Mouse (Mus musculus): ENCODE data around the gene Tsen34. TPM values are rescaled to one million over a fixed set of nuclear protein-coding genes. Genes with fewer than 3 reads are reported as not detected.
"Not testable (repeated sequence)": the region's sequence is repeated elsewhere in the genome, so short reads cannot be mapped to it uniquely, and the experiment has no call there.

The Tsen34 gene
- total RNA-seq, 2 experiments from 2014 or later: 68.0 to 85.6 TPM

- no peak for DNase-seq
- intact Hi-C loops (cut with DNase I): no loop called here
Observed at GRCm38 (mm10) chr7:3683908-3684550, 8.6 kb upstream of the Tsen34 start.

- DNase-seq: no peak
- intact Hi-C loops (cut with DNase I): no loop called here
Observed at GRCm38 (mm10) chr7:3684698-3685097, 8.0 kb upstream of the Tsen34 start.

DNA sequence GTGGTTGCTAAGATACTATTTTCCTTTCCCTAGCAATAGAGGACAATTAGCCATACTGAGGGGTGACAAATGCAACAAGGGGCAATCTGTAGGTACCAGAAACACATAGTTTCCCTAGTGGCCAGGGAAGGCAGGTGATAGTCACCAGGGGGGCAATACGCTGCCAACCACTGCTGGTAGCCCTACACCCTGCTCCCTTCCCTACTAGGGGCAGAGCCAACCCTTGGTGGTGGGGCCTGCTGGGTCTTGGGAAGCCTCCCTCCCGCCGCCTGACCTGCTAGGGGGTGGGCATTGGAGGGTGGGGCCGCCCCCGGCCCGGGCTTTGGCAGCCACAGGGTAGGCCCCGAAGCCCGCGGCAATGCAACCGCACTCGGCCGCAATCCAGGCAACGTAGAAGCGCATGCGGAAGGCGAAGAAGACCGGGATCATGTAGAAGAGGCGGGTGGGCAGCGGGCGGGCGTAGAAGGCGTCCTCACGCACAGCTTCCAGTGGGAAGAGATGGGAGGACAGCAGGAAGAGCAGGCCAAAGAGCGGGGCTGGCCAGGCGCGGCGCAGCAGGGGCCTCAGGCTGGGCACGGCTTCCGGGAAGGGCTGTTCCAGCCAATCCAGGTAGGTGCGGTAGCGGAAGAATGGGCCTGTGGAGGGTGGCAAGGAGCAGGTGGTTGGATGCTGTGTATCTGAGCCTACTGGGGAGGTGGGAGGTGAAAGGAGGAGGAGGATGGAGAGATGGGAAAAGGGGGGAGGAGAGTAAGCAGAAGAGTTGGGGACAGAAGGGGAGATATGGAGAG is 7.1 kb upstream of the Tsen34 start:
- intact Hi-C loops (cut with DNase I): no loop called here
- no peak for DNase-seq

DNA sequence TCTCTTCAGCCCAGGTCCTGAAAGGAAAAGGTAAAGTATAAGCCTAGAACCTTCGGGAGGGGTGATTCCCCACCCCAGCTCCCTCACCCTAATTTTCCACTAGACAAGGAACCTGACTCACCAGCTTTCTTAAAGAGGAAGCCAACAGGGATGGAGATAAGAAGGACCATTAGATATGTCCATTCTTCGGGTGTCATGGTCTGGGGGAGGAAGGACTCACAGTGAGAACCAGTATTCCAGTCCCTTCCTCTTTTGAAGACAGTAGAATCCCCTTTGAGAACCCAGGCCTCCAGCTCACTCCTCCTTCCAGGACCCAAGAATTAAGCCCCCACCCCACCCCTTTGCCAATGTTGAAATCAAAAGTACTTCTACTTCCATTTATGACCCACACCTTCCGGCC is 744 bp upstream of the Tsen34 start:
- intact Hi-C loops (cut with DNase I): loop anchor here (2.0 kb wide), 2 partner anchors 17 to 47 kb away; partner anchors contain the start of gene Cnot3
- DNase-seq: no peak

DNA sequence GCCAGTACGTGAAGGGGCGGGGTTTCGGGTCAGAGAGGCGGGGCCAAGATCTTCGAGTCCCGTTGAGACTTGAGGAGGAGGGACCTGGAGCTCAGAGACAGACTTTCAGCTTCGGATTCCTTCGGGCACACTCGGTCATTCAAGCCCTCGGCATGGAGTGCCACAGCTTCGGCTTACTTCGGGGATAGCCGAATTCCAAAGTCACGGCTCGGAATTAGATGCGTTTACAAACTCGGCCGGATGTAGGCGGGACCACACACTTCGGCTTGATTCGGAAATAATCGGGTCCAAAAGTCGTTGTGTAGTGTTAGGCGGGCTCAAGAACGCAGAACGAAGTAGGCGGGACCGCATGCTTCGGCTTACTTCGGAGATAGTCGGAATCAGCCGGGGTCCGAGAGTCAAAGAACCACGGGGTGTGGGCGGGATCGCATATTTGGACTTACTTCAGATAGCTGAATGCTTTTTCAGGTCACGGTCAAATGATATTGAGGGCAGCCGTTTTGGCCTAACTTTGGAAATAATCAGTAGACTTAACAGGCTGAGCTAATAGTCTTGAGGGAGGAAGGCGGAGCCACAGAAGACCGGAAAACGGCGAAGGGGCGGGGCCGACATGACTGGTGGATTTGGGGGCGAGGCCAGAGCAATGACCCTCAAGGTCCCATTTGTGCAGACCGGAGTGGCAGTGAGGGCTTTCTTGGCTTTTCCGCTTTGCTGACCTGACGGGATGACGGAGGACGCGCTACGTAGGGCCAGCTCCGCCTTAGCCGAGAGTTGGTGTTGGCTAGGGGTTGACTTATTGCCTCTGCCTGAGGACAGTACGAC is 535 bp downstream of the Tsen34 start, which contains the start of gene Mboat7:
Mboat7 (minus strand) TSS at position 537 of the 822 bp plus-strand sequence.
- DNase-seq: peak; percentile 93 to 94
- intact Hi-C loops (cut with DNase I): loop anchor here (2.0 kb wide), 1 partner anchor 48 kb away; the partner anchor contains the start of gene Cnot3

- DNase-seq: no peak
- intact Hi-C loops (cut with DNase I): loop anchor here (2.0 kb wide), 1 partner anchor 49 kb away; the partner anchor contains the start of gene Cnot3
Observed at GRCm38 (mm10) chr7:3693809-3694075, 1.1 kb downstream of the Tsen34 start.

- intact Hi-C loops (cut with DNase I): no loop called here
- peak; percentile 71 for DNase-seq
Observed at GRCm38 (mm10) chr7:3694076-3694948, 1.6 kb downstream of the Tsen34 start.

DNA sequence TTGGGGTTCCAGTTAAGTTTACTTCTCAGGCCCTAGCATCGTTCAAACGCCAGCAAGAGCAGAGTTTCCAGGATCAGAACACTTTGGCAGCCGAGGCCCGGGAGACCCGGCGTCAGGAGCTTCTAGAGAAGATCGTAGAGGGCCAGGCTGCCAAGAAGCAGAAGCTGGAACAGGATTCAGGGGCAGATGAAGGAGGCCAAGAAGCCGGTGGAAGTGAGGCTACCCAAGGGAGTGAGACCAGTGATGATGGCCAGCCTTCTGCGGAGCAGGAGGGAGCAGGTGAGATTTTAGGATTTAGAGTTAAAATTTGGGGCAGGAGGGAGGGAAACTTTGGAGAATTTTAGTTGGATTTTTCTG is 2.3 kb downstream of the Tsen34 start:
- intact Hi-C loops (cut with DNase I): not testable (repeated sequence)
- DNase-seq: peak in 1 of 2 experiments; percentile 27

- intact Hi-C loops (cut with DNase I): no loop called here
- no peak for DNase-seq
Observed at GRCm38 (mm10) chr7:3698471-3698870, 5.8 kb downstream of the Tsen34 start.

DNA sequence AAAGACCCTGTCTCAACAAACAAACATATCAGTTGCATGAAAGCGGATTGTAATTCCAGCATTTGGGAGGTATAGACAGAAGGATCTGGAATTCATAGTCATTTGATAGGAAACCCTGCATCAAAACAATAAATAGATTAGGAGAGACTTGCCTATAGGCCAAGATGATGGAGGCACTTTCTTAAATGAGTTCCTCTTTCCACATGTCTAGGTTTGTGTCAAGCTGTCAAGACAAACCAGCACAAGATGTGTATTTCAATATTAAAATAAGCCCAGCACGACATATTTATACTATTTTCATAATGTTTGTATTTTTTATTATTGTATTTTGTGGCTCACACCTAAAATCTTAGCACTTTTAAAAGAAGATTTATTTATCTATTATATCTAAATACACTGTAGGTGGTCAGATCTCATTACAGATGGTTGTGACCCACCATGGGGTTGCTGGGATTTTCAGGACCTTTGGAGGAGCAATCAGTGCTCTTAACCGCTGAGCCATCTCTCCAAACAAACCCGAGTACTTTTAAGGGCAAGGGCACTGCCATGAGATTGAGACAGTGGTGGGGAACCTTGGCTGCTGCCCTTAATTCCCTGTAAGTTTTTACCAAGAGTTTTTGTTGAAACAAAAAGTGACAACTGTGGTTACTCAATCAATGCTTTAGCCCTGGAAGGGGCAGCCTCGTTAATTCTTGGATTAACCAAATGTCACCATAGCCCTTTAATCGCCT is 10.7 kb downstream of the Tsen34 start:
- intact Hi-C loops (cut with DNase I): loop anchor here (5.0 kb wide), 1 partner anchor 71 kb away; no protein-coding TSS in a partner anchor
- no peak for DNase-seq

DNA sequence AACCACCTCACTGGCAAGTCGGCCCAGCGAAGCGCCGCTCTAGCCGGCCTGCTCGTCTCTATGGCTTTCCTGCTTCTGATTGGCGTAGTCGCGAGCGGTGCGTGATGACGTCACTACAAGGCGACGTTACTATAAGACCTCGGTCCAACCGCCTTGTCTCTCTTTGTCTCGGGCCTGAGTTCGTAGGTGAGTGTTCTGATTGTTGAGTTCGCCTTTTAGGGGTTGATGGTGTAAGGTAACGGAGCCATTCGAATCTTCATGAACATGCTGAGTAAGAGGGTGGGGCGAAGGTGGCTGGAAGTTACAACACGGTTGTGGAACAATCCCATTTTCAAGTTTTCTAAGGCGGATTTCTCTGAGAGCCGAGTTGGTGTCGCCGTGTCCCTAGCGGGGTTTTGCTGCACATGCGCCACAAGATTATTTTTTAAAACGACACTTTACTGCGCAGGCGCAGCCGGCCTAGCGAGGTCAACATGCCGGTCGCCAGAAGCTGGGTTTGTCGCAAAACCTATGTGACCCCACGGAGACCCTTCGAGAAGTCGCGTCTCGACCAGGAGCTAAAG is 11.3 kb downstream of the Tsen34 start, which contains the start of gene Rps9:
Rps9 (plus strand) TSS at position 115 of the 563 bp plus-strand sequence.
- intact Hi-C loops (cut with DNase I): loop anchor here (5.0 kb wide), 1 partner anchor 72 kb away; no protein-coding TSS in a partner anchor
- peak; percentile 96 to 97 for DNase-seq

- intact Hi-C loops (cut with DNase I): loop anchor here (5.0 kb wide), 1 partner anchor 72 kb away; no protein-coding TSS in a partner anchor
- no peak for DNase-seq
Observed at GRCm38 (mm10) chr7:3704475-3704874, 11.8 kb downstream of the Tsen34 start.

DNA sequence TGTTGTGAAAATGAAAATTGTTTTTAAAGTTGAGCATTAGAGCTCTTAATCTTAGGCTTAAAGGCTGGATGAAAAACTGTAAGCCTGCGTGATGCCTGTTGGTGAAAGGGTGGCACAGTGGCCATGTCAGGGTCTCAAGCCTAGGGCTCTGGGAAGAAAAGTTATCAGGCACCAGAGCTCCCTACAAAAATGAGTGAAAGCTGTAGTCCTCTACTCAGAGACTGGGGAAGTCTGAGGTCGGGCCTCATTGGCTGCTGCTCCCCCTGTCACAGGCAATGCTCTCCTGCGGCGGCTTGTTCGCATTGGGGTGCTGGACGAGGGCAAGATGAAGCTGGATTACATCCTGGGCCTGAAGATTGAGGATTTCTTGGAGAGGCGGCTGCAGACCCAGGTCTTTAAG is 12.8 kb downstream of the Tsen34 start:
- DNase-seq; intact Hi-C loops (cut with DNase I): not testable (repeated sequence)

DNA sequence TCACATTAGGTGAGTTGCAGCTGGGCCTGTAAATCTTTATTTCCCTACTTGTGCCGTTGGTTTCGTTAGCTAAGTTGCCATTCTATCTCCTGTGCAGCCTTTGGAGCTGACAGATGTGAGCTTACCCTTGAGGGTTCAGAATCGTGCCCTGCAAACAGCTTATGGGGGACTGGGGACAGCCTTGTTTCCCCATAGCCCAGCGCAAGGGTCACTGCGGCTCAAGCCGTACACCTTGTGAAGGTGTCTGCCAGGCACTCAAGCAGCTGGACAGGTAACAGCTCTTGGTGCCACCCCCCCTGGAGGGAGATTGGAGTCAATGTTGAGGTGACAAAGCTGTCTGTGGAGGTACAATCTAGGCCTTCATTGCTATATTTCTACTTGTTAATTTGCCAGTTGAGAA is 13.2 kb downstream of the Tsen34 start:
- DNase-seq: no peak
- intact Hi-C loops (cut with DNase I): no loop called here

GRCm38 (mm10) chr7:3706343-3706934 is 13.8 kb downstream of the Tsen34 start:
- DNase-seq: no peak
- intact Hi-C loops (cut with DNase I): no loop called here

DNA sequence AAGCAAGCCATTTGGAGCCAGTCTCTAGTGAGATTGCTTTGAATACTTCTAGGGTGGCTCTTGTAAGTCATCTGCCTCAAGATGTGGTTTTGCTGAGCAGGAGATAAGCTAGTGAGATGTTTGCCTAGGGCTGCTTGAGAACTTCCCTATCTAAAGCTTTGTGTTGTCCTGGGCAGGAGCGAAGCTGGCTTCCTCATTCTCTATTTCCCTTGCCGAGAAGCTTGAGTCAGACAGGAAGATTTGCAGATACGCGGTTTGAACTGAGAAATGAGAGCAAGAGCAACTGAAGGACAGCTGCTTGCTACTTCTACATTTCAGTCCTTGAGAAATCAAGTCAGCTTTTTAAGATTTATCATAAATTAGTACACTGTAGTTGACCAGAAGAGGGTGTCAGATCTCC is 14.4 kb downstream of the Tsen34 start:
- intact Hi-C loops (cut with DNase I): no loop called here
- DNase-seq: no peak

DNA sequence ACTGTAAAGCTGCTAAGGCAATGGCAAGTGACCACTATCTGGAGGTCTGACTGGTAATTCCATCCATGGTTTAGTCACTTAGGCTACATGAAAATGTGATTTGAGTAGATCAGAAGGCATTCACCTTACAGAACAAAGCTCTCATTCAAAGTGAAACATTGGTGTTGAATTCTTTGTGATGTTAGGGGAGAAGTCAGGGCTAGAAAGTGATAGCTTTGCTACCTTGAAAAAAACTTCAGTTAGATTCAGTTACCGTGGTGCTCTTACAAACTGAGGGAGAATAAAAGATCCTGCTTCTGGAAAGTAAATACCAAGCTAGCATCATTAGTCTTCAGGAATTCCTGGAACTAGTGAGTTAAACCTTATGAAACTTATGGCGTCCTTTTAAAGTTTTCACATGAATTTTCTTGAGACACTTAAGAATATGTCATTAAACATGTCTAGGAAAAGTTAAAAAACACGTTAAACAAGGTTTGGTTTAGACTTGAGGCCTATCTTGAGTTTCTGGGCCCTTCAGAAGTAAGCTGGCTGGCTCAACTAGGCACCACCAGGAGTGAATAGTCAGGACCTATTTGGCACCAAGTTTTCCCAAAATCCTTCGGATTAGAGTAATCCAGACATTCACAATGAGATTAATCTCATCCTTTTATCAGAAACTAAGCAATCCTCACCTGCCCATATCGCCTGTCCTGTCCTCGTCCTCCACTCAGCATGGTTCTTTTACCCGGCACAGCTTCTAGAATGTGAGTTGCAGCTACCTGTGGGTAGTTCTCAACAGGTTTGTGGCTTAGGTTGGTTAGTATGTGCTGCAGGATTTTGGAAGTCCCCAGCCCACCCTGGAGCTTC is 15.1 kb downstream of the Tsen34 start:
- DNase-seq: no peak
- intact Hi-C loops (cut with DNase I): no loop called here

Measured in heart, postnatal 14 days (tissue).